Mouse (Mus musculus) forebrain, embryonic 14.5 days (tissue): ENCODE measurements around the gene Slc30a7. TPM values are rescaled to one million over a fixed set of nuclear protein-coding genes. Genes with fewer than 3 reads are reported as not detected.

Experiments used
- ATAC-seq: fragments of 200-750 bp; cut with Nextera tagmentation; 2 replicates; pipeline ENCODE4 v1.8.0; 2017; ENCODE audit warnings: mild to moderate bottlenecking, moderate library complexity
- DNase-seq: peaks from one replicate; pipeline ENCODE4 v3.0.0-alpha.2; 2015; ENCODE audit warnings: low spot score
- H3K27ac ChIP-seq: fragments of 300-500 bp; sonication (generic); 2 replicates; pipeline ENCODE4 v1.5.1; 2014; ENCODE audit warnings: low read depth, mild to moderate bottlenecking, control low read depth, low read length, moderate library complexity
- H3K27me3 ChIP-seq: fragments of 300-500 bp; sonication (generic); replicated peaks from 2 replicates; pipeline ENCODE4 v1.6.1; 2014; ENCODE audit warnings: low read length, control low read depth, mixed read lengths; ENCODE audit not compliant: control insufficient read depth, insufficient read depth
- H3K36me3 ChIP-seq: fragments of 300-500 bp; sonication (generic); 2 replicates; pipeline ENCODE4 v1.6.1; 2014; ENCODE audit warnings: low read length, control low read depth; ENCODE audit not compliant: control insufficient read depth, insufficient read depth
- H3K4me1 ChIP-seq: fragments of 300-500 bp; sonication (generic); 2 replicates; pipeline ENCODE4 v1.6.1; 2014; ENCODE audit warnings: antibody characterized with exemption, low read length, control low read depth; ENCODE audit not compliant: control insufficient read depth, insufficient read depth
- H3K4me2 ChIP-seq: fragments of 300-500 bp; sonication (generic); 2 replicates; pipeline ENCODE4 v1.6.1; 2014; ENCODE audit warnings: mild to moderate bottlenecking, control low read depth, low read length
- H3K4me3 ChIP-seq: fragments of 300-500 bp; sonication (generic); 2 replicates; pipeline ENCODE4 v1.5.1; 2014; ENCODE audit warnings: low read depth, low read length, control low read depth
- H3K9ac ChIP-seq: fragments of 300-500 bp; sonication (generic); 2 replicates; pipeline ENCODE4 v1.6.1; 2014; ENCODE audit warnings: mild to moderate bottlenecking, low read length, control low read depth, moderate library complexity
- H3K9me3 ChIP-seq: fragments of 300-500 bp; sonication (generic); replicated peaks from 2 replicates; pipeline ENCODE4 v1.6.1; 2016; ENCODE audit warnings: low read length, control low read depth, mixed read lengths; ENCODE audit not compliant: control insufficient read depth
- WGBS: fragments of 180-500 bp; shearing (Covaris S2); extraction: QIAGEN DNeasy Blood & Tissue Kit; methylation state at CpG from one replicate; pipeline ENCODE4 v1.1.7; 2014; 5-methylcytosine and 5-hydroxymethylcytosine counted together
- polyA plus RNA-seq: library from polyadenylated mRNA; unstranded; fragments of >200 nt; fragmentation: Nextera tagmentation; extraction: Ambion mirVana; gene quantifications from 2 replicates; pipeline ENCODE4 v1.2.1, GENCODE M21; 2014

The Slc30a7 gene
- polyA plus RNA-seq, 1 experiment from 2014 or later: 23.1 TPM

- H3K27me3 ChIP-seq: no peaks in the 10 kb centered on the region
- H3K4me2 ChIP-seq: no peak overlapping the region
- no peak for DNase-seq
- no peaks in the 10 kb centered on the region for H3K4me1 ChIP-seq
- no peak for ATAC-seq
- no peak overlapping the region for H3K9ac ChIP-seq
- 62% methylated on average over 6 of the region's 6 CpGs for WGBS
- no peak overlapping the region for H3K4me3 ChIP-seq
- no peak overlapping the region for H3K27ac ChIP-seq
- no peaks in the 10 kb centered on the region for H3K9me3 ChIP-seq
- H3K36me3 ChIP-seq: peaks cover 27% of the 10 kb centered on the region
Measured at GRCm38 (mm10) chr3:115944376-115944775, 62.8 kb downstream of the Slc30a7 start.

- no peak for ATAC-seq
Measured at GRCm38 (mm10) chr3:115941464-115941863, 65.7 kb downstream of the Slc30a7 start.

DNA sequence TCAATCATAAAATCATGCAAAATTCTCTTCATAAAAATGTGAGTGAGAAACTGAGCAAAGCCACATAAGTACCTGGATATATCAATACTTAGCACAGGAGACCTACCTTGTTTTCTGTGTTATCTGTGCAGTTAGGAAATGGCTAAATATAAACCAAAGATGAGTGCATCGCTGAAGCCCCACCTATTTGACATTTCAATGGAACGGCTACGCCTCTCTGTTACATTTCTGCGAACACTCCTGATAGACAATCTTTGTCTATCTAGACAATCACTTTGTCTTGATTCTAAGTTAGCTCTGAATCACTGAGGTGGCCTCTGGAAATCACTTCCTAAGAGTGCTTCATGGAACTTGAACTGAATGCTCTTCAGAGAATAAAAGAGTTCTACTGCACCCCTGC is 66.7 kb downstream of the Slc30a7 start:
- no peaks in the 10 kb centered on the region for H3K4me1 ChIP-seq
- no peak overlapping the region for H3K9ac ChIP-seq
- no peak overlapping the region for H3K4me2 ChIP-seq
- H3K27me3 ChIP-seq: no peaks in the 10 kb centered on the region
- H3K27ac ChIP-seq: no peak overlapping the region
- peaks cover 23% of the 10 kb centered on the region for H3K36me3 ChIP-seq
- DNase-seq (no peak), ATAC-seq (no peak)
- no peaks in the 10 kb centered on the region for H3K9me3 ChIP-seq
- no peak overlapping the region for H3K4me3 ChIP-seq
- WGBS: 91% methylated on average over 4 of the region's 4 CpGs

More at GRCm38 (mm10) chr3:115941464-115941863, 65.7 kb downstream of the Slc30a7 start:
- no peaks in the 10 kb centered on the region for H3K9me3 ChIP-seq
- H3K27me3 ChIP-seq: no peaks in the 10 kb centered on the region
- DNase-seq: no peak
- H3K4me1 ChIP-seq: no peaks in the 10 kb centered on the region
- peaks cover 28% of the 10 kb centered on the region for H3K36me3 ChIP-seq
- no peak overlapping the region for H3K4me3 ChIP-seq
- 91% methylated on average over 8 of the region's 8 CpGs for WGBS
- no peak overlapping the region for H3K9ac ChIP-seq
- H3K27ac ChIP-seq: no peak overlapping the region
- no peak overlapping the region for H3K4me2 ChIP-seq

- no peak overlapping the region for H3K4me3 ChIP-seq
- H3K4me1 ChIP-seq: no peaks in the 10 kb centered on the region
- ATAC-seq: no peak
- no peak overlapping the region for H3K27ac ChIP-seq
- H3K4me2 ChIP-seq: no peak overlapping the region
- H3K36me3 ChIP-seq: peaks cover 18% of the 10 kb centered on the region
- no peaks in the 10 kb centered on the region for H3K9me3 ChIP-seq
- no peak for DNase-seq
- 89% methylated on average over 10 of the region's 10 CpGs for WGBS
- H3K9ac ChIP-seq: no peak overlapping the region
- no peaks in the 10 kb centered on the region for H3K27me3 ChIP-seq
Measured at GRCm38 (mm10) chr3:115937807-115938206, 69.4 kb downstream of the Slc30a7 start.

DNA sequence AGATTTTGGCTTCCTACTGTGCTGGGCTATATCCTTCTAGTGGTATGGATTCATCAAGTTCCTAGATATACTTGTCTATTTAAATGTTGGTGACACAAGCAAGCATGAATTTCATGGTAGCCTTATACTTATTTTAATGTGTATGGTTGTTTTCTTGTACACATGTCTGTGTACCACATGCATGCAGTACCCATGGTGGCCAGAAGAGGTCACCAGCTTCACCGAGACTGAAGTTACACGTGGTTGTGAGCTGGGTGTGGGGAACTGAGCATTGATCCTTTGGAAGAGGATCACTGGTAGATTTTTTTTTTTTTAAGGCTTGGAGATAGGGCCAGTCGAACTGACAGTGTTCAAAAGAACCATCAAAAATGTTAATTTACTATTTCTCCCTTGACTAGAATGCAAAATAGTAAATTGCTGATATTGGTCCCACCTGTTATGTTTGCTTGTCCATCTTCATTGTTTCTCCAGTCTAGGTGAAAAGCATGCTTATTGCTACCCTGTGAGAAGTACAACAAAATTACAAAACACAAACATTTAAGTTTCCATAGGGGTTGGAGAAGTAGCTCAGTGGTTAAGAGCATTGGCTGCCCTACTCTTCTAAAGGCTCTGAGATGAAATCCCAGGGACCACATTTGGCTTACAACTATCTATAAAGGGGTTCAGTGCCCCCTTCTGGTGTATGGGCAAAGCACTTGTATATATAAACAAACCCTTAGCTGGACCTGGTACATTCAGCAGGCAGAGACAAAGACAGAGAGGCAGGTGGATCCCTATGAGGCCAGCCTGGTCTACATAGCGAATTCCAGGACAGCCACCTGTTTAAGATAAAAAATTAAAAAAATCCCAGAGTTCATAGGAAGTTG is 70.2 kb downstream of the Slc30a7 start:
- no peak overlapping the region for H3K4me2 ChIP-seq
- peak; percentile 47 for DNase-seq
- H3K9me3 ChIP-seq: no peaks in the 10 kb centered on the region
- no peaks in the 10 kb centered on the region for H3K27me3 ChIP-seq
- ATAC-seq: peak; percentile 29; the same call in 1 of the 2 replicates
- no peak overlapping the region for H3K9ac ChIP-seq
- H3K4me3 ChIP-seq: no peak overlapping the region
- no peak overlapping the region for H3K27ac ChIP-seq
- 60% methylated on average over 4 of the region's 4 CpGs for WGBS
- no peaks in the 10 kb centered on the region for H3K4me1 ChIP-seq
- peaks cover 16% of the 10 kb centered on the region; the same call in 1 of the 2 replicates for H3K36me3 ChIP-seq

- H3K9me3 ChIP-seq: no peaks in the 10 kb centered on the region
Measured at GRCm38 (mm10) chr3:115933293-115934186, 73.7 kb downstream of the Slc30a7 start.

DNA sequence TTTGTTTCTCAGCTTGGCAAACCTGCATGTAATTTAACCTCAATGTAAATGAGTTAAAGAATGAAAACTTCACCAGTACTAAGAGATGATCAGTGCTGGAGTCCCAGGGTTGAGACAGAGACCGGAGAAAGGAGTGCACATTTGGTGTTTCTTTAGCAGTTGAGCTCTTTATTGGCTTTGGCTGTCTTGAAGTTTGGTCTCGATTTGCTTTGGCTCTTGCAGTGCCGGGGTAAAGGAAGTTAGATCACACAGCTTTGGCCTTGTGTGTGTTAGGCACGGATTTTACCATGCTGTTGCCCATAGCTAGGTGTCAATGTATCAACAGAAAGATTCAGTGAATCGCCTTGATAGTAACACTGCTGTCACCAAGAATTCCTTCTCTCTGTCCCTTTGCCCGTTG is 75.5 kb downstream of the Slc30a7 start:
- ATAC-seq (no peak), DNase-seq (no peak)
- WGBS: 92% methylated on average over 6 of the region's 6 CpGs
- no peak overlapping the region for H3K9ac ChIP-seq
- H3K9me3 ChIP-seq: no peaks in the 10 kb centered on the region
- H3K27ac ChIP-seq: no peak overlapping the region
- H3K4me1 ChIP-seq: no peaks in the 10 kb centered on the region
- H3K36me3 ChIP-seq: peaks cover 9% of the 10 kb centered on the region; the same call in 1 of the 2 replicates
- H3K4me3 ChIP-seq: no peak overlapping the region
- H3K4me2 ChIP-seq: no peak overlapping the region
- H3K27me3 ChIP-seq: no peaks in the 10 kb centered on the region

More at GRCm38 (mm10) chr3:115933293-115934186, 73.7 kb downstream of the Slc30a7 start:
- DNase-seq (no peak), ATAC-seq (no peak)
- Histone ChIP-seq H3K4me3 (no peak overlapping the region), H3K4me2 (no peak overlapping the region), H3K9ac (no peak overlapping the region), H3K36me3 (peaks cover 6% of the 10 kb centered on the region; the same call in 1 of the 2 replicates), H3K27ac (no peak overlapping the region), H3K27me3 (no peaks in the 10 kb centered on the region), H3K4me1 (no peaks in the 10 kb centered on the region)
- WGBS: 93% methylated on average over 18 of the region's 18 CpGs

GRCm38 (mm10) chr3:115926531-115926930 is 80.7 kb downstream of the Slc30a7 start:
- no peak overlapping the region for H3K4me3 ChIP-seq
- ATAC-seq (no peak), DNase-seq (no peak)
- WGBS: 93% methylated on average over 8 of the region's 8 CpGs
- no peaks in the 10 kb centered on the region for H3K9me3 ChIP-seq
- no peak overlapping the region for H3K9ac ChIP-seq
- no peak overlapping the region for H3K27ac ChIP-seq
- no peaks in the 10 kb centered on the region for H3K4me1 ChIP-seq
- peaks cover 20% of the 10 kb centered on the region for H3K36me3 ChIP-seq
- H3K27me3 ChIP-seq: no peaks in the 10 kb centered on the region
- no peak overlapping the region for H3K4me2 ChIP-seq
